ENCODE assay signal across 22 mouse cellular contexts in the genomic region with DNA sequence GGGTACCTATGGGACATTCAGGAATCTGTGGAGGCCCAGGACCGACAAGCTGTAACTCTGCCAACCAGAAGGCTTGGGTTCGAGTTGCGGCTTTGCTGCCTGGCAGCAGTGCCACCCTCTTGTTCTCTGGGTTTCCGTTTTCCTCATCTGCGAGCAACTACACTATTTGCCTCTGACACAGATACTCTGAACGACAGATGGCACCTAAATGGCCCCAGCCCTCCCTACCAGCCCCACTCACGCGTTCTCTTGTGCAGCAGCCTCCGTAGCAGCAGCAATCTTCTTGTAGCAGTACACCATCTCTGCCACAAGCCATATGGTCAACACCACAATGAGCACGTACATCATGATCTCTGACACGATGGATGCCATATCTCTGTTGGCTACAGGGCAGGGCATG. TPM values are rescaled to one million over a fixed set of nuclear protein-coding genes. Genes with fewer than 3 reads are reported as not detected.
DNase-seq lines count a peak whose midpoint lies in the region; ATAC-seq and TF ChIP-seq lines count a peak whose summit lies in the region.
"Had no signal": no experiment of that assay in that cellular context is flagged by ENCODE, and none has a peak within 500 bp of the region (broad histone marks: within the 10 kb centered on the region; RNA-seq: fewer than 3 reads in every experiment).

No protein-coding gene starts in this region.

- peak overlapping the region; percentile 93 for H3K27ac ChIP-seq in gastrocnemius, adult 2 months
- H3K27ac ChIP-seq: kidney, postnatal 0 days had no signal

- no peak for DNase-seq in gastrocnemius, adult 2 months
- no peak for DNase-seq in gastrocnemius, postnatal 25 days
- peak; percentile 81 for DNase-seq in cerebellum, adult 9-11 months
- DNase-seq in kidney, postnatal 4 days: no peak
- DNase-seq in ovary, postnatal 14 days (ENCODE audit: low spot score): no peak
- DNase-seq: adrenal gland, adult 2 months; forebrain, postnatal 0 days; gastrocnemius, postnatal 10 days; kidney, adult 18-20 months; lung, adult 18-20 months; lung, postnatal 14 days; retina, postnatal 1 day had no signal

- intact Hi-C loops in gastrocnemius, adult 2 months (cut with DNase I): no loop called here

- no peak for ATAC-seq in megakaryocyte, adult 5-6 weeks (ENCODE audit: poor library complexity, severe bottlenecking)
- 0 out of 2 replicates have a peak, but pooled peaks have one; percentile 6 for ATAC-seq in megakaryocyte-erythroid progenitor cell, adult 5-6 weeks (replicated peaks; ENCODE audit: low FRiP score, low TSS enrichment, poor library complexity, severe bottlenecking)
- ATAC-seq: forebrain, postnatal 0 days had no signal

- no peaks in the 10 kb centered on the region for H3K9me3 ChIP-seq in megakaryocyte, embryonic 14.5 days
- H3K9me3 ChIP-seq: forebrain, embryonic 10.5 days; hindbrain, embryonic 10.5 days; midbrain, embryonic 10.5 days had no signal

- H3K4me1 ChIP-seq in megakaryocyte, embryonic 14.5 days: peaks cover 42% of the 10 kb centered on the region

- no peak for TF ChIP-seq CTCF in gastrocnemius, adult 2 months (IDR thresholded peaks at IDR 0.05)

- H3K36me3 ChIP-seq in megakaryocyte, embryonic 14.5 days (replicated peaks; ENCODE audit: low read length): no peaks in the 10 kb centered on the region
- H3K36me3 ChIP-seq: forebrain, embryonic 10.5 days; hindbrain, embryonic 10.5 days; midbrain, embryonic 10.5 days had no signal

- peak overlapping the region; percentile 46 for H3K4me3 ChIP-seq in gastrocnemius, adult 2 months
- peak overlapping the region; percentile 70 for H3K4me3 ChIP-seq in megakaryocyte, embryonic 14.5 days (replicated peaks)

- H3K27me3 ChIP-seq in megakaryocyte, embryonic 14.5 days (replicated peaks): peaks cover 31% of the 10 kb centered on the region

RNA-seq across cellular contexts. Expression of gene Hpn, which starts 2.4 kb away (rescaled TPM):
- total RNA-seq in gastrocnemius, adult 2 months (2021): 10 to 100 TPM; 14.0 to 15.9 TPM
- 10 to 100 TPM; 15.5 to 17.3 TPM for total RNA-seq in gastrocnemius, postnatal 25 days (2021)
- 1.8 TPM in 1 of 2 replicates, not detected in the other for polyA plus RNA-seq in megakaryocyte, embryonic 14.5 days (2012; ENCODE audit: insufficient read depth, low replicate concordance)
- 1.5 and 2.1 TPM in 2 replicates for total RNA-seq in megakaryocyte, adult 5-6 weeks (2015)
- 0.33 and 1.7 TPM in 2 replicates for total RNA-seq in megakaryocyte, adult 5-6 weeks (2017)
- 103 and 201 TPM in 2 replicates for total RNA-seq in megakaryocyte-erythroid progenitor cell, adult 5-6 weeks (2014; fragmentation: Nextera tagmentation)
- 28.3 and 32.3 TPM in 2 replicates for total RNA-seq in megakaryocyte-erythroid progenitor cell, adult 5-6 weeks (2017)

RNA-seq across cellular contexts. Expression of gene Scn1b, which starts 9.3 kb away (rescaled TPM):
- 100 to 1,000 TPM; 748 to 815 TPM for total RNA-seq in gastrocnemius, adult 2 months (2021)
- 100 to 1,000 TPM; 787 to 821 TPM for total RNA-seq in gastrocnemius, postnatal 25 days (2021)
- 8.8 and 28.4 TPM in 2 replicates for polyA plus RNA-seq in megakaryocyte, embryonic 14.5 days (2012; ENCODE audit: insufficient read depth, low replicate concordance)
- 0.52 TPM in 1 of 2 replicates, not detected in the other for total RNA-seq in megakaryocyte, adult 5-6 weeks (2015)
- 0.28 and 0.59 TPM in 2 replicates for total RNA-seq in megakaryocyte, adult 5-6 weeks (2017)
- 0.64 TPM in 1 of 2 replicates, not detected in the other for total RNA-seq in megakaryocyte-erythroid progenitor cell, adult 5-6 weeks (2014; fragmentation: Nextera tagmentation)
- 1.4 TPM in 1 of 2 replicates, not detected in the other for total RNA-seq in megakaryocyte-erythroid progenitor cell, adult 5-6 weeks (2017)
- total RNA-seq: neutrophil, adult 5-6 weeks had no signal

RNA-seq across cellular contexts. Expression of gene Gramd1a, which starts 38.2 kb away (rescaled TPM):
- total RNA-seq in gastrocnemius, adult 2 months (2021): 10 to 100 TPM; 47.2 to 61.7 TPM
- total RNA-seq in gastrocnemius, postnatal 25 days (2021): 10 to 100 TPM; 40.5 to 41.2 TPM
- 122 and 287 TPM in 2 replicates for polyA plus RNA-seq in megakaryocyte, embryonic 14.5 days (2012; ENCODE audit: insufficient read depth, low replicate concordance)
- total RNA-seq in megakaryocyte, adult 5-6 weeks (2015): 74.2 and 76.0 TPM in 2 replicates
- 34.1 and 35.3 TPM in 2 replicates for total RNA-seq in megakaryocyte, adult 5-6 weeks (2017)
- total RNA-seq in megakaryocyte-erythroid progenitor cell, adult 5-6 weeks (2014; fragmentation: Nextera tagmentation): 75.2 and 78.4 TPM in 2 replicates
- 19.2 and 29.6 TPM in 2 replicates for total RNA-seq in megakaryocyte-erythroid progenitor cell, adult 5-6 weeks (2017)

RNA-seq across cellular contexts. Expression of gene Fxyd3, which starts 41.0 kb away (rescaled TPM):
- total RNA-seq in gastrocnemius, adult 2 months (2021): 1 to 10 TPM; 1.2 to 1.4 TPM
- total RNA-seq in gastrocnemius, postnatal 25 days (2021): 1 to 10 TPM; 1.7 to 3.2 TPM
- not detected in 2 replicates for polyA plus RNA-seq in megakaryocyte, embryonic 14.5 days (2012; ENCODE audit: insufficient read depth, low replicate concordance)
- not detected in 2 replicates for total RNA-seq in megakaryocyte, adult 5-6 weeks (2015)
- not detected in 2 replicates for total RNA-seq in megakaryocyte, adult 5-6 weeks (2017)
- total RNA-seq in megakaryocyte-erythroid progenitor cell, adult 5-6 weeks (2014; fragmentation: Nextera tagmentation): not detected in 2 replicates
- total RNA-seq in megakaryocyte-erythroid progenitor cell, adult 5-6 weeks (2017): not detected in 2 replicates
- total RNA-seq: forebrain, postnatal 0 days; left cerebral cortex, postnatal 25 days; neutrophil, adult 5-6 weeks had no signal
- polyA plus RNA-seq: forebrain, postnatal 0 days; midbrain, postnatal 0 days had no signal

RNA-seq across cellular contexts. Expression of gene Lgi4, which starts 58.3 kb away (rescaled TPM):
- 1 to 10 TPM; 2.4 to 3.3 TPM for total RNA-seq in gastrocnemius, adult 2 months (2021)
- 1 to 10 TPM; 4.1 to 5.4 TPM for total RNA-seq in gastrocnemius, postnatal 25 days (2021)
- 0.23 and 0.67 TPM in 2 replicates for polyA plus RNA-seq in megakaryocyte, embryonic 14.5 days (2012; ENCODE audit: insufficient read depth, low replicate concordance)
- total RNA-seq in megakaryocyte, adult 5-6 weeks (2015): 0.13 TPM in 1 of 2 replicates, not detected in the other
- 0.07 TPM in 1 of 2 replicates, not detected in the other for total RNA-seq in megakaryocyte, adult 5-6 weeks (2017)
- not detected in 2 replicates for total RNA-seq in megakaryocyte-erythroid progenitor cell, adult 5-6 weeks (2014; fragmentation: Nextera tagmentation)
- not detected in 2 replicates for total RNA-seq in megakaryocyte-erythroid progenitor cell, adult 5-6 weeks (2017)

Comparison
In these comparisons a context has a peak if more than half of its experiments do, and no peak if none do; other contexts are left out.
1. RNA of gene Hpn, which starts 2.4 kb away (total RNA-seq): 28.3 to 201 TPM in megakaryocyte-erythroid progenitor cell, adult 5-6 weeks, 15.5 to 17.3 TPM in gastrocnemius, postnatal 25 days and 14.0 to 15.9 TPM in gastrocnemius, adult 2 months; 0.33 to 2.1 TPM in megakaryocyte, adult 5-6 weeks; every median in the first group is over 4 times any median in the second.
2. RNA of gene Scn1b, which starts 9.3 kb away (total RNA-seq): 787 to 821 TPM in gastrocnemius, postnatal 25 days and 748 to 815 TPM in gastrocnemius, adult 2 months; 0.28 to 0.59 TPM in megakaryocyte, adult 5-6 weeks and 0.64 to 1.4 TPM in megakaryocyte-erythroid progenitor cell, adult 5-6 weeks; every median in the first group is over 100 times any median in the second.